Mouse (Mus musculus) left cerebral cortex, adult 11 months (tissue): ENCODE measurements around the gene Slamf6.
"Not testable (repeated sequence)": the region's sequence is repeated elsewhere in the genome, so short reads cannot be mapped to it uniquely, and the experiment has no call there.

Experiments
- DNase-seq: peaks from one replicate; pipeline ENCODE4 v3.0.0; 2022; ENCODE audit warnings: low spot score

Gene Slamf6

DNA sequence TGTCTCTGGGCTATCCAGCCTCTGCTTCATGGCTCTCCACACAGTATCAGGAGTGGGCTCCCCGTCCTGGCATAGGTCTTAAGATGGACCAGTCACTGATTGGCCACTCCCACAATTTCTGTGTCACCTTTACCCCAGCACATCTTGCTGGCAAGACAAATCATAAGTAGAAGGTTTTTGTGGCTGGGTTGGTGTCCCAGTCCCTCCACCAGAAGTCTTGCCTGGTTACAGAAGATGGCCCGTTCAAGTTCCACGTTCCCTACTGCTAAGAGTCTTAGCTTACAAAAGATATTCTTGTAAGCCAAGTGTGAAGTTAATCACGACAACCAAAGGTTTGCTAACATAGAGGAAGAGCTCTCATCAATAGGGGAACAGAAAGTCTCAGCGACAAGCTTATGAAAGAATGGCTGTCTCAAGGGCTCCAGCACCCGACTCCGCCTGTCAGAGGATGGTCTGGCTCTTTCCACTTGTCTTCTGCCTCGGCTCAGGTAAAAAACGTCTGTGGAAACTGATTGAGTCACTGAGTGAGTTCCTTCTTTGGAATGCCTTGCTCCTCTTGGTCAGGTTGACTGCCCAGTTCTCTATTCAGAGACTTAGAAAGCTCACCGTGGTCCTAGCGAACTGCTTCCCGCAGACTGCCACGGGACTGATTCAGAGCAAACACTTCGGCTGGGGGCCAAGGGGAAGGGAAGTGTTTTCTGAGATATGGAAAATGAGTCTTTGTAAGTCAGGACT is at the start of gene Slamf6:
Gene Slamf6 (plus strand): TSS at position 211 of the 735 bp plus-strand sequence.
- no peak for DNase-seq

DNA sequence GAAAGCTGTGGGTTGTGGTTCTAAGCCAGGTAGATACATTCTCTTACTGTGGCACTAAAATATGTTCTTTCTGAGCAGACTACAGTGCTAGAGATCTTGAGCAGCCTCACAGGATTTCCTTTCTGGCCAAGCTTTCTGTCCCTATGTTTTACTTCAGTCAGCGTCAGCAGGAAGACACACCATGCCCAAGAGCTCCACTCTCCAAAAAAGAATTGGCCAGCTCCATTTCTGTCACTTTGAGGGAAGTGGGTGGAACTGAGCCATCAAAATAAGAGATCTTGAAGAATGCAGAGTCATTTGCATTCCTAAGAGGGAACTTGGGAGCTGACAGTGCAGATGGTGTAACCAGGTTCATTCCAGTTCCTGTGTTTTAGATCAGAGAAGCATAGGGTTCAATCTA is 30.3 kb upstream of the Slamf6 start:
- peak; percentile 16 for DNase-seq

DNA sequence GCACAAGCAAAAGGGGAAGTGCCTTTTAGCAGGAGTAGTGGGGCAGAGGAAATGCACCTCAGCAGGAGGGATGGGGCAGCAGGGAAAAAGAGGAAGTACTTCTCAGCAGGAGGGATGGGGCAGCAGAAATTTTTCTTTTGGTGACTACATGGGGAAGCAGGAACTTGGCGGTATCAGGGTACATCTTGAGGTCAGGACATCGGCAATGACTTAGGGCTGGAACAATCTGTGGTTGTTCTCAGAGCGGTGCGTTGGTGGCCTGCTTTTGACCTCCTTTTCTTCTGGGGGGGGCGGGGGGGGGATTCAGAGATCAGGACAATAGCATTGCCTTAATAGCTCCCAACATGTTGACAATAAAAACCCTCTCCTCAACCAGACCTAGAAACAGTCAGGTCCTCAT is 22.0 kb upstream of the Slamf6 start, which contains the start of gene Gm10521:
Gene Gm10521 (plus strand): TSS at position 301 of the 400 bp plus-strand sequence.
- not testable (repeated sequence) for DNase-seq

DNA sequence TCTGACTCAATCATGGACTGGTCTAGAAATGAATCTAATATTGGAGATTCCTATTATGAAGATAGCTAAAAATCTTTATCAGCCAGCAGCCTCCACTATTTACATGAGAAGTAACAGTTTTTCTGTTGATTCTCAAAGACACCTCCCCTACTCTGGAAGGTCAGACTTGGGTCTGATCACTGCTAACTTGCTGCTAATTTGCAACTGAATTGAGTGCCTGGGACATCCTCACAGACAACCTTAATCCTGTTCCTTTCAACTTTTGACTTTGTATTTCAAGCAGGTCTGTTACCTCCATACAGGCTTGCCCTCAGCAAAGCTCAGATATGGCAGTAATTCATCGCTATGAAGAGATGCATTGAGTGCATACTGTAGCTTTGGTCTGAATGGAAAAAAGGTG is 13.3 kb upstream of the Slamf6 start:
- no peak for DNase-seq

DNA sequence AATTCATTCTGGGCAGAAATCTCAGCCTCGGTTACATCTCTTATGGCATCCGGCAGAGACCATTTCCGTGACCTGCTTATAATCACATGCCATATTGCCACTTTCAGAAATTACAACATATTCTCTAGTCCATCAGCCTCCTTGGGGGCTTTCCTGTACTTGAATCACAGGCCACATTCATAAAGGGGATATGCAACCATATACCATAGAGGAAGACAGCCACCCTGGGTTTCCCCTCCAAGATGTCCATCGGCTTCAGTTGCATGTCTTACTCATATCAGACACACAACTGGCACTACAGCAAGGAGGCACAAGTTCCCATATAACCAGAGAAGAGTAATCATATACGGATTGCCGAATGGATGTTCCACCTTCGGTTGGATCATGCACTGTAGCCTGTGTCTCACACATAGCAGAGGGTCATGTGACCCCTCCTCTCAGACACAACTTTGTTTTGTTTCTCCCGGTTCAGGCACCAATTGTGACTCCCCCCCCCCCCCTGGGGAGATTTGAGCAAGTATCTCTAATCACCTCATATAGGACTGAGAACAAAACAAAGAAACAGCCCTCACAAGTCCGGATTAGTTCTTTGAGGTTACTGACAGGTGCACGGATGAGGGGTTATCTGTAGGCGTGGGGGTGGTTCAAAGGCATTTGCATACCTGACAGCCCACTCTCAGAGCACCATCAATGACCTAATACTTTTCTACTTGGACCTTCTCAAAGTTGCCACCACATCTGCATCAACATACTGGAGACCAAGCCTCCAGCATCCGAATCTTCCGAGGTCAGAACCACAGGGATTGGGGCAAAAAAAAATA is 1.5 kb upstream of the Slamf6 start:
- DNase-seq = no peak

DNA sequence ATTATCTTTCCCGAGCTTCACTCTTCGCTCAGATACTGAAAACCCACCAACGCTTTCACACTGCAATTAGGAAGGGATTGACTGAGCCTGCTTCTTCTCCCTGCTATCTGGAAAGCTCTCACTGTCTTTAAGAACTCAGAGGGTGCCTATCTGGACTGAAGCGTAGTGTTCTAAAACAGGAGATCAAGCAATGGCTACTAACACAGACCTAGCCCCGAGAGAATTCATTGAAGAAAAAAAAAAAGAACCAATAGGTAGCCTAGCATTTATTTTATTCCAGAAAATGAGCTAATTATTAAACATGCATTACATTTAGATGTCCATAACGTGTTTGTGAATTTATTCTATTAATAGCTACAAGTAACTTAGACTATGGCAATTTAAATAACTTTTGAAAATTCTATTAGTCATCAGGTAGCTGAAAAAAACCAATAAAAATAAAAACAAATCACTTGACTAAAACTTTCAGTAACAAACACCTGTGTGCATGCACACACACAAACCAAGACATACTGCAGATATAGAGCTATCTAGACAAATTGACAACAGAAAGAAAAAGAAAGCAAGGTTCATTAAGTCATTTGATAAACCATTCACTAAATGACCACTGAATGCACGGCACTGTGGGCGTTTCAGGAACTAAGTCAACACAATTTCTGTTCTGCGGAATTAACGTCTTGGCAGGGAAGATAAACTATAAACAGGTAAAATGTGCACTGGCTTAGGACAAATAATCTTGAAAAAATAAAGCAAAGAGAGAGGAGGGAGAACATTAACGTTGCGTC is 1.0 kb downstream of the Slamf6 start:
- DNase-seq = no peak

DNA sequence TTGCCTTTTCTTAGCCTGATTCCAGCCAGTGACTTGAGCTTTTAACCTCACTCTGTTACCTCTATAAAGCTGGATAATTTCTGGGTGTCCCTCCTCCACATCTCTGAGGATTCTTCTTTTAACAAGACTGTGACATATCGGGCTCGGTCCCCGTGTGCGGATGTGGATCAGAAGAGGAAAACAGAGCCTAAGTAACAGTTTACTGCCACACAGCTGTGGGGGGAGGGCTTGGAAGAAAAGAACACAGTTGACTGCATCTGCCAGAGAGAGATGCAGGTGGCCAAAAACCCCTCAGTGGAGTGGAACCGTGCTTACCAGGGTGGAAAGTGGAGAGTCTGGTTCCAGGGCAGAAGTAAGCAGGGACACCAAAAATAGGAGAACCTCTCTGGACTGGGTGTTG is 1.9 kb downstream of the Slamf6 start:
- no peak for DNase-seq

DNA sequence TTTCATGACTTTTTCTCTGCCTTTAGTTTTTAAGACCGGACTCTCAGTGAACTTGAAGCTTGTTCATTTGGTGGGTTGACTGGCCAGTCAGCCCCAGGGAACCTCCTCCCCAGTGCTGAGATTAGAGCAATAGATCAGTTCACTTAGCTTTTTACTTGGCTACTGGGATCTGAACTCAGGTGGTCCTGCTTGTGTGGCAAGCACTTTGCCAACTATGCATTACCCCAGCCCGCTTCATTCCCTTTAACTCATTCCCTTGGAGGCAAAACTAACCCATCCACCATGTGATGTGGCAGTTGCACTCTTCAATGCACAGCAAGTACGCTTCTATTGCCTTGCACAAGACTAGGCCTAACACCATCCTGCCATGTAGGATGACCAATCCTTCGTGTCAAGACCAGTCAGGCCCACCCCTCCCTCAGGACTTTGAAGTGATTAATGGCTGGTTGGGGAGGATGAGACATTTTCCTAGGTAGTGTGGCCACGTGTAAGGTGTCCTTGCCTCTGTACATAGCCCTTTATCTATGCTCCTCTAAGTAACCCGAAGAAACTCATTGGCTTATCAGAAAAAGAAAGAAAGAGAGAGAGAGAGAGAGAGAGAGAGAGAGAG is 2.7 kb downstream of the Slamf6 start:
- DNase-seq = no peak

DNA sequence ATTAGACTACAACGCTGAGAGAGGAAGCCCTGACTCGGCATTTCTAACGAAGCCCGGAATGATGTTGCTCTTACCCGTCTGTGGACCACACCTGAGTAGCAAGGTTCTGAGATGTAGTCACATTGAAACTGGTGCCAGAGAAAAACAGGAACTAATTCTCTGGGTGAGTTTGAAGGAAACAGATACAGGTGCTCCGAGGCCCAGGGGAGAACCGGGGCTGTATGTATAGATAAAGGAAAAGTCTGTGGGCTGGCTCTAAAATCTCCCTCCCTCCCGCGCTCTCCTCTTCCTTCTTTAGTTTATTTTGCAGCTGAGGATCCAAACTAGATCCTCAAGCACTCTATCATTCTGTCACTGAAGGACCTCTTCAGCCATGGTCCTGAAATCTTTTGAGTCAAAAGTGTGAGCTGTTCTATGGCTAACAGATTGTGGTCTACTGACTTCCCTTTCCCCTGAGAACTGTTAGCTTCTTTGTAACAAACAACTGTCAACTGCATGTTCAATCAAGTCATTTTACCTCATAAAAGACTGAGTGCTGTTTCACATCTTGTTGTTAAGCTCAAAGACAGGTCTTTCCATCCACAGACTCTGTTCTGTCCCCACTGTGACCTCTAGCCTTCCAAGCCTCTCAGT is 3.8 kb downstream of the Slamf6 start:
- no peak for DNase-seq

DNA sequence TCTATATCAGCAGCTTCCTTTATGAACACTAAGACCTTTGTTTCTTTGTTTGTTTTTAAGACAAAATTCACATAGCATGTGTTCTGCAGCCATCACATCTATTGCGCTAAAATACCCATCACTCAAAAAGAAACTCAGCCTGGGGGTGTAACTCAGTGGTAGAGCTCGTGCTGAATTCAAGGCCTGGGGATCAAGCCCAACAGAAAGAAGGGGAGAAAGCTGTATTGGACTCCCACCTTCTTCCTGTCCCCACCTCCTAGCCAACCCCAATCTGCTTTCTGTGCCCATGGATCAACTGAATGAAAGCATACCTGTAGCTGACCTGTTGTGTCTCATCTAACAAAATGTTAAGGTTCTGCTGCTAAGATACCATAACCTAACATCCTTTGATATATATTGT is 4.3 kb downstream of the Slamf6 start:
- no peak for DNase-seq

DNA sequence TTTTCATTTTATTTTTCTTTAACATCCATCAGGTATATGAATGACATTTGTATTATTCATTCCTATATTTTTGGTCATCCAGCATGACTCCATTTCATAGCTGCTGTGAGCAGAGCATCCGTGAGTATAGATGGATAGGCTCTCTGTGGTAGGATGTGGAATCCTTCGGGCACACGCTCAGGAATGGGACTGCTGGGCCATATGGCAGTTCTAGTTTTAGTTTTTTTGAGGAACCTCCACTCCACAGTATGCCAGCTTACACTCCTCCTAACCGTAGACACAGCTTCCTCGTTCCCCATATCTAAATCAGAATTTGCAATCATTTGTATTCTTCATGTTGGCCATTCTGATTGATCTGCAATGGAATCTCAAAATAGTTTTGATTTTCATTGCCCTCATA is 5.5 kb downstream of the Slamf6 start:
- no peak for DNase-seq

DNA sequence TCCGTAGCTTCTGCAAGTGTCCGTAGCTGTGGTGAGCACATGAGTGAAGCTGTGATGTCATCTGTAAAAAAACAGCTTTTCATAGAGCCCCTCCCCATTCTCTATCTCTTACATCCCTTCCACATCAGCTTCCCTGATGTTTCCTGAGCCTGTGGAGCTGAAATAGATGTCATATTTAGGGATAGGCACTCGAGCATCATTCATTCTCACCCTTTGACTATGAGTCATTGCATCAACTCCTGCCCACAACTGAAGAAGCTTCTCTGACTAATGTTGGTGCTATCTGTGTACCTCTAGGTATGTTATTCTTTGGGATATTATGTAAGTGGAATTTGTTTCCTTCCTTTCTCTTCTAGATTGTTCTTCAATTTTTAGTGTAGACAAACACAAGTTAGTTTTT is 7.6 kb downstream of the Slamf6 start:
- no peak for DNase-seq

DNA sequence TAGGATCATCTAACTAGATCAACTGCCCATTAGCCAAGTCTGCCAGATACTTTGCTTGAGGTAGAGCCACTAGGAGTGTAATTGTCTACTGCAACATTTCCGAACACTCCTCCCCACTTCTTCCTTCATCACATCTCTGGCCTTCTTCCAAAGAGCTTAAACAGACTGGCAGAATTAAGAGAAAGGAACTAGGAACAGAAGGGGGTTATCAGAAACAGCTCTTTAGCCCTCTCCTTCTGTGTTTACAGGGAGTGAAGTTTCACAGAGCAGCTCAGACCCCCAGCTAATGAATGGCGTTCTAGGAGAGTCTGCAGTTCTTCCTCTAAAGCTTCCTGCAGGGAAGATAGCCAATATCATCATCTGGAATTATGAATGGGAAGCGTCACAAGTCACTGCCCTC is 16.5 kb downstream of the Slamf6 start:
- DNase-seq = no peak

DNA sequence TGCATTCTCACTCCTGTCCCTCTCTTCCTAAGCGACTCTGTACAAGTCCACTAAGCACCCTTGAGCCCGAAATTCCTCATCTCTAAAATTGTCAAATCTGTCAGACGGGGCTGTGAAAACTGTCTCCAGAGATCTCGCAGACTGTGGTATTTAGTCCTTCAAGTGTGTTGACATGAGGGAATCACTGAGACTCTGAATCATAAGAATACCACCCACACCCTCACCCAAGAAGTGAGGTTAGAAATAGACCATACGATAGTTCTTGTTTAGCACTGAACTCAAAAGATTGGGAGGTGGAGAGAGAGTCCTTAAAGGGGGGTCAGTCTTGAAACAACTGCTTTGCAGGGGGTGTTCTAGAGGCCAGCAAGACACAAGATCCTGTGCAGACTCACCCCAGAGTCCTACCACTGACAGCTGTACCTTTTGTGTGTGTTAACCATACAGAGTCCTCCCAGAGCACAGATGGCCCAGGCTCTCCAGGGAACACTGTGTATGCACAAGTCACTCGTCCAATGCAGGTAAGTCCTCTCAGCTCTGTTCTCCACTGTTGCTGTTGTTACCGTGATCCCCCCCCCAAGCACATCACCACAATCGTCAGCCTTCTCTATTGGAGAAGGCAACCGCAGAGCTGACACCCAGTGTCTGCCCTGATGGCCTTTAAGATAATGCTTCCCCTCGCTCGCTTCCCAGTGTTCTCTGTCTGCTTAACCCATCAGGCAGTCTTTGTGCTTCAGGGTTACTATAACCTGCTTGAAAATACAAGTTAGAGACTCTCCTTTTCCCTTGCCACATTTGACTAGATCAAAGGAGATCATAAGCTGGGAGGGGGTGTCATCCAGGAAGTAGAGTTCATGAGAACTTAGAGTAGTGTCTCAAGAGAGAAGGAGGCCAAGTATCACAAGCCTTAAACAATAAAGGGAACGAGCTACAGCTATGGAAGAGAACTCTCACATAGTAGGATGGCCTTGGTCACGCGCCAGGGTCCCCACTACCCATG is 21.9 kb downstream of the Slamf6 start:
- no peak for DNase-seq

DNA sequence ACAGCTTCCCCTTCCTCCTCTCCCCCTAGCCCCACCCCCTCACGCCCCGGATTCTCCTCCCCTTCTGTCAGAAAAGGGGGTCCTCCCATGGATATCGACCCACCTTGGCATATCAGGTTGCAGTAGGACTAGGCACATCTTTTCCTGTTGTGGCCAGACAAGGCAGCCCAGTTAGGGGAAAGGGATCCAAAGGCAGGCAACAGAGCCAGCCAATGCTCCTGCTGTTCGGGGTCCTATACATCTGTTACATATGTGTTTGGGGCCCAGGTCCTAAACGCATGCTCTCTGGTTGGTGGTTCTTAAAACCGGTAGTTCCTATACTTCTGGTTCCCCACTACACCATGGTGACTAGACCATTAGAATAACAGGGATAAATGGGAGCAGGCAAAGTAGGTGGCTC is 23.3 kb downstream of the Slamf6 start:
- no peak for DNase-seq

DNA sequence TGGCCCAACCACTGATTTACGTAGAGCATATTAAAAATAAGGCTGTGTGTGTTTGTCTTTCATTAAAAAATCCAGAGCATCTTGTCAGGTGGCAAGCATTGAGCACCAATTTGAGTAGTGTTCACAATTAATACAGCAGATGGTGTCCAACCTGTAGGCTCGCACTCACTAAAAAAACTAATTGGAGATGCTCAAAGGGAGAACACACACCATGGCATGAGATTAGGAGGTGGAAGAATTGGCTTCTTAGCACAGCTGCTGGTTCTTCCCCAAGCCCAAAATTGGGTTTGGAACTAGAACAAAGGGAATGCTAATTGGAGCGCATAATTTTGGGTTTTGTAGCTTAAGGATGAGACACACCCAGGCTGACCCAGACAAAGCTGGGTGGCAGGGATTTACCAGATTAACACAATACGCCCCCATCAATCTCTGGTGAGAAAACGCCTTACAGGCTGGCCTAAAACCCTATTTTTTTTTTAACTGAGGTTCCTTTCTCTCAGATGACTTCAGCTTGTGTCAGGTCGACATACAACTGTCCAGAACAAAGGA is 29.2 kb downstream of the Slamf6 start:
- no peak for DNase-seq

DNA sequence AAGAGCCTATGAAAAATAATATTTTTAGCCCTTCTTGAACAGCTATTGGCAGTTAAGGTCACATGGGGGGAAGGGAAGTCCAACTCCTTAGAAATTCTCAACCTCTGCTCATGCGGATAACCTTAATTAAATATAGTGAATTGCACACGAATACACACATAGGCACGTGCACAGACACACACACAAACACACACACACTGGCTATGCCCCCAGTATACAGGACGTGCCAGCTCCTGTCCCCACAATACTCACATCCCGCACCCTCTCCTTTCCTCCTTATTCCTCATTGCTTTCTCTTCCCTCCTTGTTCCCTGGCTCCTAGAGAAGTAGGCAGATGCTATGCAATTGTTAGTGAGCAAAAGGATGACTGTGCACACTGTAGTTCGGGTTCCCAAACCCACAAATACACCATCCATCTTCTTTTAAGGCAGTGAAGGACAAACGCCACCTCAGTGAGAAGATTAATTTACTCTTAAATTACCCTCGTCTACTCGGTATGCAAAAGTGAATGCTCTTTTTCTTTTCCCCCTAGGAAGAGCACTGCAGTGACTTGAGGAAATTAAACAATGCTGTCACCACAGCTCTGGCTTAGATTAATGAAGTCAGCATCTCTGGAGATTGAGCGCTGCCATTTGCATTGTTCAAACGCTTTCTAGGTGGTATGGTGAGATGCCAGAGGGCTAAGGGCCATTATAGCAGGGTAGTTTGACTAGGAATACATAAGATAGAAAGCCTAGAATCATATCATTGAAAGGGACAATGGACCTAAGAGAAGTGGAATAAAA is 31.0 kb downstream of the Slamf6 start:
- DNase-seq = no peak

DNA sequence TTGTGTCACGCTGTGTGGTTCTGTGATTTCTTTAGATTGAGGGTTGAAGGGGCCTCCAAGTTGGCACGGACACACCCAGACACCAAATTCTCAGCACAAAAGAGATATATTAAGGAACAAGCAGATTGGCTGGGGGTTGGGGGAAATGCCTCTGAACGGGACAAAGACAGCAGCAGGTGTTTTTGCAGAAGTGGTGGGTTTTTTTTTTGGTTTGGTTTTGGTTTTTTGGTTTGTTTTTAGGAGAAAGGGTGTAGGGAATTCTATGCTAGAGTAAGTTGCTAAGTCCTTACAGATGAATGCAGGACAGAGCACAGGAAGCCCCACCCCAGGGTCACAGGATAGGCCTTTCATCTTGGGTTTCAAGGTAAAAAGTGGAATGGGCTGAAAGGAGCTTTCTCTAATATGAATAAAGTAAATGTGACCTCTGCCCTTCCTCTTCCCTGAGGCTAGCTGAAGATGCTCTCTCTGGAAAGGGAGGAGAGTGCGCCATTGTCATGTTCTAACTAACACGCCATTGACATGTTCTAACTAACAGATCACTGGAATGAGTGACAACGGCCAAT is 31.7 kb downstream of the Slamf6 start:
- DNase-seq = no peak

DNA sequence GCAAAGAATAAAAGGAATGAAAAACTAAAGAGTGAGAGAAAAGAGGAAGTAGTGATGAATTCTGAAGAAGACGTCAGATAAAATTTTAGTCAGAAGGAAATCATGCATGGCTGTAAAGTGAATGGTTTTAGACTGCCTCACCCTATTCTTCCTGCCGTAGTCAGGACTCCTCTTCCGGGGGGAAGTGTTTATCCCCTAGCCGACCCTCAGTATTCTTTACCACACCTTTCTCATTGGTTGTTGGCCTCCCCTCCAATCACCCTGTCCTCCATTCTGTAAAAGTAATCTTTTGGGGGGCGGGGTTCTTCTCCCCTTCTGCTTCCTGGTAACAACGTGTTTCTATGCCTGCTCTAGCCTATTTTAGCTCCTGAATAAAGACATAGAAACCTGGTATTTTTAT is 37.8 kb downstream of the Slamf6 start:
- no peak for DNase-seq
